Mouse (Mus musculus) small intestine, adult 2 months (tissue): Measurements from ENCODE around the gene Irf2.

Experiments
- CTCF ChIP-seq: fragments of 200-500 bp; IDR thresholded peaks from 2 replicates; pipeline ENCODE4 v1.5.1; 2012; ENCODE audit warnings: low read depth, mild to moderate bottlenecking, control low read depth, inconsistent platforms, low read length, moderate library complexity, mixed read lengths; ENCODE audit not compliant: insufficient replicate concordance, insufficient read length; ENCODE audit errors: extremely low read depth
- POLR2A ChIP-seq: fragments of 200-500 bp; IDR thresholded peaks from 2 replicates; pipeline ENCODE4 v1.6.1; 2012; ENCODE audit warnings: low read depth, mild to moderate bottlenecking, control low read depth, inconsistent platforms, low read length, moderate library complexity

DNA sequence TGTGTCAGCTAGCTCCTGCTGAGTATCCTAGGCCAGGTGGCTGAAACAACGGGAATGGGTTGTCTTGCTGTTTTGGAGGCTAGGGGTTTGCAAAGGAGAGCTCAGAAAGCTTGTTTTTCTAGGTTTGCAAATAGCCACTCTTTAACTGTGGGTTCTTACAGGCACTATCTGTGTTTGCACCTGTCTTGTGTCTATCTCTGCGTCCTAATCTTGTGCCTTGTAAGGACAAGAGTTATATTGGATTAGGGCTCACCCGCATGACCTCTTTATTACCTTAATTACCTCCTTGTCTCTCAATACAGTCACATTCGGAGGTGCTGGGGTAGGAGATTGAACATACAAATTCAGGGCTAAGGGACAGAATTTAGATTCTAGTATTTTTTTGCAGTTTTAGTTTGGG lies 18.9 kb upstream of the Irf2 start:
- no peak for TF ChIP-seq CTCF
- no peak for TF ChIP-seq POLR2A
